Mouse (Mus musculus) small intestine, adult 2 months (tissue): ENCODE data around the gene Olfr1191-ps1. TPM values are rescaled to one million over a fixed set of nuclear protein-coding genes. Genes with fewer than 3 reads are reported as not detected.
"Not testable (repeated sequence)": the region's sequence is repeated elsewhere in the genome, so short reads cannot be mapped to it uniquely, and the experiment has no call there.

Experiments
- H3K27ac ChIP-seq: fragments of 200-500 bp; 2 replicates; pipeline ENCODE4 v1.5.1; 2012; ENCODE audit warnings: low read depth, low read length, control low read depth, inconsistent platforms; ENCODE audit not compliant: insufficient read depth
- H3K27me3 ChIP-seq: fragments of 200-500 bp; 2 replicates; pipeline ENCODE4 v1.6.1; 2012; ENCODE audit warnings: mild to moderate bottlenecking, moderate library complexity, low read length, inconsistent platforms; ENCODE audit not compliant: control insufficient read depth, insufficient read depth
- H3K36me3 ChIP-seq: fragments of 200-500 bp; 2 replicates; pipeline ENCODE4 v1.6.1; 2012; ENCODE audit warnings: mild to moderate bottlenecking, low read length, control low read depth, inconsistent platforms; ENCODE audit not compliant: control insufficient read depth, insufficient read depth
- H3K4me1 ChIP-seq: fragments of 200-500 bp; 2 replicates; pipeline ENCODE4 v1.6.1; 2012; ENCODE audit warnings: low read length, inconsistent platforms, mixed read lengths; ENCODE audit not compliant: control insufficient read depth, insufficient read depth, insufficient read length
- H3K4me3 ChIP-seq: fragments of 200-500 bp; 2 replicates; pipeline ENCODE4 v1.5.1; 2012; ENCODE audit warnings: low read depth, mild to moderate bottlenecking, control low read depth, inconsistent platforms, low read length, moderate library complexity
- CTCF ChIP-seq: fragments of 200-500 bp; IDR thresholded peaks from 2 replicates; pipeline ENCODE4 v1.5.1; 2012; ENCODE audit warnings: low read depth, mild to moderate bottlenecking, control low read depth, inconsistent platforms, low read length, moderate library complexity, mixed read lengths; ENCODE audit not compliant: insufficient replicate concordance, insufficient read length; ENCODE audit errors: extremely low read depth
- POLR2A ChIP-seq: fragments of 200-500 bp; IDR thresholded peaks from 2 replicates; pipeline ENCODE4 v1.6.1; 2012; ENCODE audit warnings: low read depth, mild to moderate bottlenecking, control low read depth, inconsistent platforms, low read length, moderate library complexity
- WGBS: fragments of 180-500 bp; shearing (Covaris S2); methylation state at CpG from one replicate; pipeline ENCODE4 v1.1.7; 2018; 5-methylcytosine and 5-hydroxymethylcytosine counted together
- polyA plus RNA-seq: library from polyadenylated mRNA; depleted of rRNA; stranded (reverse); fragments of >200 nt; gene quantifications from 2 replicates; pipeline ENCODE4 v1.2.3, GENCODE M21; 2012; rRNA removed

The Olfr1191-ps1 gene
- not detected in 2 replicates for polyA plus RNA-seq

- H3K27ac ChIP-seq, H3K36me3 ChIP-seq, H3K4me1 ChIP-seq, H3K27me3 ChIP-seq, H3K4me3 ChIP-seq: not testable (repeated sequence)
- WGBS = 83% methylated on average over 1 of the region's 1 CpGs
Measured at GRCm38 (mm10) chr2:88640242-88640641, at the start of gene Olfr1191-ps1. Gene Olfr1191-ps1, plus strand, starts transcription at chr2:88640542.

DNA sequence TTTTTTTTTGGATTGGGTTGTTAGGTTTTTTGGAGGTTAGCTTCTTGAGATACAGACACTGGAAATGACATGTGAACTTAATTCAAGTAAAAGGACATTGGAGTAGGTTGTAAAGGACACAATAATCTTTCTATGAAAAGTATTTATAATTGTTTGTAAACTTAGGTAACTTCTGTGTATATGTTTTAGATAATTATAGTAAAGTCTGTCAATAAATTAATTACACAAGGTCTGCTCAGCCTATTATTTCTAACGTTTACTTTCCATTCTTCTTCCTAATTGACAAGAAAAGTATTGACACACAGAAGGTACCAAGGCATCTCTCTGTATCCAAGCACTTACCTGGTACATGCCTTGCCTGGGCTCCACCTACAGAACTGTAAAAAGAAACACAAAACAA, 7.9 kb downstream of the Olfr1191-ps1 start, which contains the start of gene Olfr1192-ps1:
Gene Olfr1192-ps1 (plus strand): TSS at position 301 of the 400 bp plus-strand sequence.
- no peak within 1 kb of the TSS for H3K4me3 ChIP-seq
- no peaks in the 10 kb centered on the region for H3K36me3 ChIP-seq
- no peak for TF ChIP-seq CTCF
- no peak for TF ChIP-seq POLR2A
- H3K27ac ChIP-seq = no peak within 1 kb of the TSS
- no peaks in the 10 kb centered on the region for H3K27me3 ChIP-seq
- 19% methylated on average over 1 of the region's 1 CpGs for WGBS
- H3K4me1 ChIP-seq = no peaks in the 10 kb centered on the region

DNA sequence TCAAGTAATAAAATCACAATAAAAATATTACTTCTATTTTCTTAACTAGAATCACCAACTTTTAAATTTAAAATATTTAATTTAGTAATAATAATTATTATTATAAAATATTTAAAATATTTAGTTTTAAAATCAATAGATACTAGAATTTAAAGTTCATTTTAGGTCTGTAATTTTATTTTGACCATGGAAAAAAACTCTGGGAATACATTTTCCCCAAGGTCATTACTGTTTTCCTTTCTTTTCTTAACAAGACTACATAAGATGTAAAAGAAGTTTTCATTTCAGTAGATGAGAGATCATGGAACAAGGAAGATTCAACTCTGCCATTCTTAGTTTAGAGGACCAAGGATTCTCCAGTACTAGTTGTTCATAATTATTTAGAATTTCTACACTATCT, 35.0 kb downstream of the Olfr1191-ps1 start, which contains the start of gene Olfr1193:
Gene Olfr1193 (plus strand): TSS at position 301 of the 400 bp plus-strand sequence.
- H3K36me3 ChIP-seq, H3K4me1 ChIP-seq, H3K27me3 ChIP-seq, H3K4me3 ChIP-seq, H3K27ac ChIP-seq: not testable (repeated sequence)

GRCm38 (mm10) chr2:88689087-88689486, 48.7 kb downstream of the Olfr1191-ps1 start, which contains the start of gene Olfr1195:
Gene Olfr1195, minus strand, starts transcription at chr2:88689187.
- H3K36me3 ChIP-seq = no peaks in the 10 kb centered on the region
- no peaks in the 10 kb centered on the region for H3K4me1 ChIP-seq
- H3K4me3 ChIP-seq = no peak within 1 kb of the TSS
- no peak within 1 kb of the TSS for H3K27ac ChIP-seq
- TF ChIP-seq CTCF (no peak), POLR2A (no peak)
- no peaks in the 10 kb centered on the region for H3K27me3 ChIP-seq

Other genes with a start within 250 kb of the Olfr1191-ps1 start
- gene Olfr1179, start 234.1 kb upstream of the Olfr1191-ps1 start, polyA plus RNA-seq = not detected in 2 replicates
- gene Olfr1180, start 221.4 kb upstream of the Olfr1191-ps1 start, polyA plus RNA-seq = not detected in 2 replicates
- gene Olfr1181, start 214.4 kb upstream of the Olfr1191-ps1 start, polyA plus RNA-seq = not detected in 2 replicates
- not detected in 2 replicates for gene Gm13757, start 191.4 kb upstream of the Olfr1191-ps1 start, polyA plus RNA-seq
- gene Olfr1183, start 185.7 kb upstream of the Olfr1191-ps1 start, polyA plus RNA-seq = not detected in 2 replicates
- gene Olfr1184, start 156.9 kb upstream of the Olfr1191-ps1 start, polyA plus RNA-seq = not detected in 2 replicates
- not detected in 2 replicates for gene Olfr1185-ps1, start 147.2 kb upstream of the Olfr1191-ps1 start, polyA plus RNA-seq
- not detected in 2 replicates for gene Olfr1186, start 122.0 kb upstream of the Olfr1191-ps1 start, polyA plus RNA-seq
- not detected in 2 replicates for gene Olfr1188, start 83.6 kb upstream of the Olfr1191-ps1 start, polyA plus RNA-seq
- not detected in 2 replicates for gene Olfr1189, start 54.1 kb upstream of the Olfr1191-ps1 start, polyA plus RNA-seq
- gene Olfr1192-ps1, start 8.0 kb downstream of the Olfr1191-ps1 start, polyA plus RNA-seq = not detected in 2 replicates
- not detected in 2 replicates for gene Olfr1193, start 35.1 kb downstream of the Olfr1191-ps1 start, polyA plus RNA-seq
- gene Olfr1195, start 48.6 kb downstream of the Olfr1191-ps1 start, polyA plus RNA-seq = not detected in 2 replicates
- gene Olfr1196, start 64.1 kb downstream of the Olfr1191-ps1 start, polyA plus RNA-seq = not detected in 2 replicates
- gene Olfr1197, start 91.8 kb downstream of the Olfr1191-ps1 start, polyA plus RNA-seq = not detected in 2 replicates
- not detected in 2 replicates for gene Olfr1198, start 110.8 kb downstream of the Olfr1191-ps1 start, polyA plus RNA-seq
- not detected in 2 replicates for gene Olfr1199, start 119.9 kb downstream of the Olfr1191-ps1 start, polyA plus RNA-seq
- not detected in 2 replicates for gene Olfr1200, start 129.9 kb downstream of the Olfr1191-ps1 start, polyA plus RNA-seq
- not detected in 2 replicates for gene Olfr1201, start 152.5 kb downstream of the Olfr1191-ps1 start, polyA plus RNA-seq
- not detected in 2 replicates for gene Olfr1202, start 174.0 kb downstream of the Olfr1191-ps1 start, polyA plus RNA-seq
- not detected in 2 replicates for gene Olfr1205, start 189.2 kb downstream of the Olfr1191-ps1 start, polyA plus RNA-seq
- gene Olfr1204, start 208.8 kb downstream of the Olfr1191-ps1 start, polyA plus RNA-seq = not detected in 2 replicates
- not detected in 2 replicates for gene Olfr1206, start 222.7 kb downstream of the Olfr1191-ps1 start, polyA plus RNA-seq